Mouse (Mus musculus): ENCODE measurements at regions not wholly inside any gene's neighbourhood (a gene's known extent, or its start where the extent isn't known, plus 50 kb on each side); places are given as distances from the start of the nearest gene placed in this dataset.

GRCm38 (mm10) chr4:64945547-64945946 lies 178.4 kb upstream of the Pappa start:
- H3K9me3 ChIP-seq: no peaks in the 10 kb centered on the region
- no peaks in the 10 kb centered on the region for H3K36me3 ChIP-seq (replicated peaks)
- H3K4me3 ChIP-seq: no peak overlapping the region
- no peaks in the 10 kb centered on the region for H3K27me3 ChIP-seq (replicated peaks; ENCODE audit: low read depth, poor library complexity, severe bottlenecking)
- no peaks in the 10 kb centered on the region for H3K4me1 ChIP-seq
- DNase-seq (ENCODE audit: low spot score): no peak
- no peak overlapping the region for H3K27ac ChIP-seq (replicated peaks)

- Histone ChIP-seq H3K4me1 (no peaks in the 10 kb centered on the region), H3K27me3 (replicated peaks; ENCODE audit: low read depth, poor library complexity, severe bottlenecking) (no peaks in the 10 kb centered on the region), H3K27ac (replicated peaks) (no peak overlapping the region), H3K36me3 (replicated peaks) (no peaks in the 10 kb centered on the region), H3K9me3 (no peaks in the 10 kb centered on the region), H3K4me3 (no peak overlapping the region)
- no peak for DNase-seq (ENCODE audit: low spot score)
Observed at GRCm38 (mm10) chr4:64952651-64953050, 171.3 kb upstream of the Pappa start.

- no peaks in the 10 kb centered on the region for H3K27me3 ChIP-seq (replicated peaks; ENCODE audit: low read depth, poor library complexity, severe bottlenecking)
- H3K36me3 ChIP-seq (replicated peaks): no peaks in the 10 kb centered on the region
- no peaks in the 10 kb centered on the region for H3K4me1 ChIP-seq
- DNase-seq (ENCODE audit: low spot score): no peak
- WGBS: 80% methylated on average over 4 of the region's 4 CpGs
- no peaks in the 10 kb centered on the region for H3K9me3 ChIP-seq
- H3K27ac ChIP-seq (replicated peaks): no peak overlapping the region
- no peak overlapping the region for H3K4me3 ChIP-seq
Observed at GRCm38 (mm10) chr4:64958843-64959242, 165.1 kb upstream of the Pappa start.

GRCm38 (mm10) chr4:64961796-64962195 lies 162.2 kb upstream of the Pappa start:
- Histone ChIP-seq H3K27ac (replicated peaks) (no peak overlapping the region), H3K36me3 (replicated peaks) (no peaks in the 10 kb centered on the region), H3K4me3 (no peak overlapping the region), H3K9me3 (no peaks in the 10 kb centered on the region), H3K27me3 (replicated peaks; ENCODE audit: low read depth, poor library complexity, severe bottlenecking) (no peaks in the 10 kb centered on the region), H3K4me1 (no peaks in the 10 kb centered on the region)
- no peak for DNase-seq (ENCODE audit: low spot score)
- 85% methylated on average over 4 of the region's 4 CpGs for WGBS
